Mouse (Mus musculus) heart, embryonic 15.5 days (tissue): Measurements from ENCODE around the gene Pde6h. TPM values are rescaled to one million over a fixed set of nuclear protein-coding genes. Genes with fewer than 3 reads are reported as not detected.
A peak's percentile ranks its signal among the peaks of the same experiment; 100 is the strongest.

ENCODE experiments used
- ATAC-seq: fragments of 200-750 bp; cut with Nextera tagmentation; replicated peaks from 2 replicates; pipeline ENCODE4 v1.8.0; 2017; ENCODE audit warnings: low read depth, moderate TSS enrichment; ENCODE audit not compliant: insufficient number of reproducible peaks, insufficient read depth, low FRiP score
- H3K27ac ChIP-seq: fragments of 300-500 bp; sonication (generic); 2 replicates; pipeline ENCODE4 v1.5.1; 2015; ENCODE audit warnings: mild to moderate bottlenecking, inconsistent platforms
- H3K27me3 ChIP-seq: fragments of 300-500 bp; sonication (generic); 2 replicates; pipeline ENCODE4 v1.6.1; 2015; ENCODE audit warnings: inconsistent platforms
- H3K36me3 ChIP-seq: fragments of 300-500 bp; sonication (generic); 2 replicates; pipeline ENCODE4 v1.6.1; 2015; ENCODE audit warnings: mild to moderate bottlenecking, inconsistent platforms
- H3K4me1 ChIP-seq: fragments of 300-500 bp; sonication (generic); replicated peaks from 2 replicates; pipeline ENCODE4 v1.6.1; 2015; ENCODE audit warnings: inconsistent platforms
- H3K4me2 ChIP-seq: fragments of 300-500 bp; sonication (generic); 2 replicates; pipeline ENCODE4 v1.6.1; 2015; ENCODE audit warnings: inconsistent platforms, mild to moderate bottlenecking, moderate library complexity
- H3K4me3 ChIP-seq: fragments of 300-500 bp; sonication (generic); 2 replicates; pipeline ENCODE4 v1.5.1; 2015; ENCODE audit warnings: mild to moderate bottlenecking, inconsistent platforms
- H3K9ac ChIP-seq: fragments of 300-500 bp; sonication (generic); 2 replicates; pipeline ENCODE4 v1.6.1; 2015; ENCODE audit warnings: mild to moderate bottlenecking, inconsistent platforms
- H3K9me3 ChIP-seq: fragments of 300-500 bp; sonication (generic); replicated peaks from 2 replicates; pipeline ENCODE4 v1.6.1; 2016; ENCODE audit warnings: inconsistent platforms
- WGBS: fragments of 180-500 bp; shearing (Covaris S2); methylation state at CpG from one replicate; pipeline ENCODE4 v1.1.7; 2015; ENCODE audit warnings: mixed read lengths; 5-methylcytosine and 5-hydroxymethylcytosine counted together
- polyA plus RNA-seq: library from polyadenylated mRNA; unstranded; fragments of >200 nt; fragmentation: Nextera tagmentation; extraction: Ambion mirVana; gene quantifications from 2 replicates; pipeline ENCODE4 v1.2.1, GENCODE M21; 2015

The Pde6h gene
- polyA plus RNA-seq, 1 experiment from 2014 or later: 0.26 TPM

- peaks cover 19% of the 10 kb centered on the region for H3K4me1 ChIP-seq
- H3K36me3 ChIP-seq: no peaks in the 10 kb centered on the region
- no peak overlapping the region for H3K9ac ChIP-seq
- no peak for ATAC-seq
- 82% methylated on average over 1 of the region's 2 CpGs for WGBS
- no peaks in the 10 kb centered on the region for H3K27me3 ChIP-seq
- H3K9me3 ChIP-seq: no peaks in the 10 kb centered on the region
- H3K4me3 ChIP-seq: no peak overlapping the region
- H3K4me2 ChIP-seq: no peak overlapping the region
- H3K27ac ChIP-seq: no peak overlapping the region
These were observed 10.8 kb upstream of the Pde6h start for GRCm38 (mm10) chr6:136912751-136913265.

DNA sequence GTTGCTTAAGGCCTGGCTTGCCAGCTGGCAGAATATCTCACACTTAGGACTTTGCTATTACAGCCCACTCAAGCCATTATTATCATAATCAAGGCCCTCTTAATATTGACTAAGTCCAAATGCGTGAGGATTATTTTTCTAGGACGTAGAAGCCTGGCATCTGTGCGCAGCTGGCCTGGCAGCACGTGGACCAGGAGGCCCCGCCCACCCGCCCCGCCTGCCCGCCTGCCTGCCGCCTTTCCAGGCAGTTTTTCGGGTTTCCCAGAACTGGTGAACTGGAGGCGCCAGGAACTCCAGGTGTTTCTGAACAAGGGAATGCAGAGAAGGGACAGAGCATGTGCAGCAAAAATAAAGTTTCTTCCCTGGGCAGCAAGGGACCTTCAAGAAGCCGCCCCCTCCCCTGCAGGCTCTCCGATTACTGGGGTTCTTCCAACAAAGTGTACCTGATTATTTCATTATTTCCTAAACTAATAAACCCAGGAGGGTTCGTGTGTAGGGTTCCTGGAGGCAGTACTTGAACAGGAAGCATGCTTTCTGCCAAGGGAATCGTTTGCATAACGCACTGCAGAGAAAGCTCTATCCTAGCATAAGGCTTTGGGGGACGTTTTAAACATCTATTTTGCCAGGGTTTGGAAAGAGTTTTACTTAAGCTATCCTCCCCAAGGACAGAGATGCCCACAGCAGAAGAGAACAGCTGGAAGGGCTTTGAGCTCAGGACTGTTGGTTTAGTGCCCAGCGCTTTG, 10.1 kb upstream of the Pde6h start:
- Histone ChIP-seq H3K9ac (no peak overlapping the region), H3K27me3 (no peaks in the 10 kb centered on the region), H3K9me3 (no peaks in the 10 kb centered on the region), H3K4me3 (peak overlapping the region; percentile 11; the same call in 1 of the 2 replicates), H3K4me2 (peak overlapping the region; percentile 46), H3K4me1 (peaks cover 19% of the 10 kb centered on the region), H3K36me3 (no peaks in the 10 kb centered on the region), H3K27ac (peak overlapping the region; percentile 6; the same call in 1 of the 2 replicates)
- WGBS: 24% methylated on average over 18 of the region's 18 CpGs
- ATAC-seq: no peak; the same call in 1 of the 2 replicates

DNA sequence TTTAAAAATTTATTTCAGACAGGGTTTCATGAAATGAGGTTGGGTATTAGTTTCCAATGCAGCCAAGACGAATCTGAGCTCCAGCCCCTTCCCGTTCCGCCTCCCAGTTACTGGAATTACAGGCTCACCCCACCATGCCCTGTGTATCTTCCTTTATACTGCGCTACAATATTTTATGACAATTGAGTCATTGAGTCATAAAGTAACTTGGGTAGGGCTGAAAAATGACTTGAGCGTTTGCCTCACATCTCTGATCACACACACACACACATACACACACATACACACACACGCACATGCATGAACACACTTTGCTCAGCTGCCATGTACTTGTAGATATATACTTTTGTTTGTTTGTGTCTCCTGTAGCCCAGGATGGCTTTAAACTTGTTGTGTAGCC, 9.4 kb upstream of the Pde6h start:
- WGBS: 93% methylated on average over 6 of the region's 6 CpGs
- no peaks in the 10 kb centered on the region for H3K27me3 ChIP-seq
- H3K9ac ChIP-seq: no peak overlapping the region
- H3K4me3 ChIP-seq: no peak overlapping the region
- ATAC-seq: no peak
- peaks cover 19% of the 10 kb centered on the region for H3K4me1 ChIP-seq
- H3K36me3 ChIP-seq: no peaks in the 10 kb centered on the region
- no peak overlapping the region for H3K4me2 ChIP-seq
- peak overlapping the region; percentile 6; the same call in 1 of the 2 replicates for H3K27ac ChIP-seq
- H3K9me3 ChIP-seq: no peaks in the 10 kb centered on the region

DNA sequence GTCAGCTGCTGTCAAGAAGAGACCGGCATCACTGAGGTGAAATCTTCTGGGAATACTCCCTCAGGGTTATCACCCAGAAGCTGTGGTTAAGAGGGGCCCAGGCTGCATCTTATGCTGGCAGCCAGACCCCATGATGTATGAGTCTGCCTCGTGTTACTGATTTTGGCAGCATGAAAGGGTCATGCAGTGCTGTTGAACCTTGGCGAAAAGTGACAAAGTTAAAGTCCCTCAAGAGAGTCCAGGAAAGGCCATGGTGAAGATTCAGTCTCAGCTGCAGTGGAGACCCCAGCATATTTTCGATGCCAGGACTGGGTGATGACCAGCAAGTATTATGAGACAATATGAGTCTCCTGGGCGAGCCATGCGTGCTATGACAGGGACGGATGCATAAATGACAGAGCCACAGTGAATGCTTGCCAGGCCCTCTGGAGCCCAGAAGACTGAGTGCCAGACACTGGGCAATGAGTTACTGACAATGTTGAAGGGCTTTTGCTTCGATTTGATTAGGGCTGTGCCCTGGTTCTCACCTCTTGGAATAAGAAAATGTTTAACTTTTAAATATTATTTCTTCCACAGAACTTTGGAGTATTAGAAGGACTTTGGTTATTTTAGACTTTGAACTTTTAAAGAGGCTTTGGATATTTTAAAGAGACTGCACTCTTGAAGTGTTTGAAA, 7.8 kb upstream of the Pde6h start:
- Histone ChIP-seq H3K9me3 (no peaks in the 10 kb centered on the region), H3K36me3 (no peaks in the 10 kb centered on the region), H3K27me3 (no peaks in the 10 kb centered on the region), H3K4me1 (peaks cover 13% of the 10 kb centered on the region), H3K27ac (peak overlapping the region; percentile 34; the same call in 1 of the 2 replicates), H3K9ac (no peak overlapping the region), H3K4me3 (no peak overlapping the region), H3K4me2 (no peak overlapping the region)
- ATAC-seq: no peak
- 66% methylated on average over 8 of the region's 8 CpGs for WGBS

DNA sequence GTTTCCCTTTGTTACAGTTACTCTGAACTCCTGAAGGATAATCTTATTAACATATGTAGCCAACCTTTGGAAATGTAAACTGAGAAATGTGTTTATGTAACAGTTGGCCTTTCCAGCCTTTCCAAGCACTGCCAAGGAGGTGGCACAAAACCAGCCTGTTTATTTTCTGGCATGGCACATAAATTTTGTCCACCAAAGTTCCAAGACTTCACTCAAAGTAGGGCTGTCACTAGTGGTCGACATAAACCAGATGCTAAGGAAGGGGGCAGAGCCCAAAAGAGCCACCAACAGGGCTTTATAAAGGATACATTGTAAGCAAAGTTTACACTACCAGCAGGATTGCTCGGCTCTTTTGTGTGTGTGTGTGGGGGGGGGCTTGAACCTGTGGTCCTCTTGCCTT, 5.7 kb upstream of the Pde6h start:
- Histone ChIP-seq H3K27me3 (no peaks in the 10 kb centered on the region), H3K4me2 (no peak overlapping the region), H3K27ac (0 out of 2 replicates have a peak overlapping the region, but pooled peaks have one; percentile 39), H3K9ac (no peak overlapping the region), H3K4me3 (no peak overlapping the region), H3K4me1 (peaks cover 12% of the 10 kb centered on the region), H3K9me3 (no peaks in the 10 kb centered on the region), H3K36me3 (no peaks in the 10 kb centered on the region)
- ATAC-seq: no peak
- 34% methylated on average over 2 of the region's 2 CpGs for WGBS

DNA sequence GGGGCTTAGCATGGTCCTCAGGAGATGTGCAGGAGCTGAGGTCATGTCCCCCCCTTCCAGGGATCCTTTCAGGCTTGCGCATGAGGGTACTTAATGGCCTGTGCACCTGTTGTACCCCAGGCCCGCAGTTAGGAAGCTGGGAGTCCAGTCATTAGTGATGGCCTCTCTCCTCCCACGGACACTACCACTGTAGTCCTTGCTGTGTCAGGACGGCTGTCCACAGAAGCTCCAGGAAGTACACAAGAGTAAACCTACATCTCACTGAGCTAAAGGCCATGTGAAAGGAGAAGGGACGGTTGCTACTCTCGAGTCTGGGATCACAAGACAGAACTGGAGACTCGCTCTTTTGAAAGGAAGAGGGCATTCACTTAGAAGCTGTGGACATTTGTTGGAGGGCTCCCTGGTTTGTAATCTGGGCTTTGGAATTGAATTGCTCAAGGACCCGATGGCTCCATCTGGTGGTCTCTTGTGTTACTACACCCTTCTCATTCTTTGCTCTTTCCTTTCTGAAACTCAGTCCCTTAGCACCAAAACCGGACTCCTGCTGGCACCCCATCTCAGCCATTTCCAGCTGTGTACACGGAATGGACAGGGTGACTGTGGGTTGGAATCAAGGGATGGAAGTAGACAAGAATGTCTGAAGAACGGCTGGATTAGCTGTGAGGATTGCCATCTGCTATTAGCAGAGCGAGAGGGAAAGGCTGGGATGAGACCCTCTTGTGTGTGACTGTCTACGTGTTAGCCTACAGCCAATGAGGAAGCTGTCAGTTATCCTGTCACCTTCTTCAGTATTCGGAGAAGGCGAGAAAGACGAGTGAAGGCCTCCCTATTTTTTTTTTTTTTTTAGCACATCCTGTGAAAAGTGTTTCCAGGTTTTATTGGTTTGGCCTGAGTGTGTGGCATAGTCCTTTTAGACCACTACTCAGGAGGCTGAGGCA, 3.0 kb upstream of the Pde6h start:
- Histone ChIP-seq H3K36me3 (no peaks in the 10 kb centered on the region), H3K4me1 (peaks cover 5% of the 10 kb centered on the region; the same call in 1 of the 2 replicates), H3K9ac (peak overlapping the region; percentile 31; the same call in 1 of the 2 replicates), H3K27ac (no peak overlapping the region), H3K4me2 (0 out of 2 replicates have a peak overlapping the region, but pooled peaks have one; percentile 19), H3K9me3 (no peaks in the 10 kb centered on the region), H3K27me3 (no peaks in the 10 kb centered on the region), H3K4me3 (no peak overlapping the region)
- 35% methylated on average over 16 of the region's 16 CpGs for WGBS
- no peak for ATAC-seq

GRCm38 (mm10) chr6:136921601-136922000, 2.0 kb upstream of the Pde6h start:
- Histone ChIP-seq H3K36me3 (no peaks in the 10 kb centered on the region), H3K9me3 (no peaks in the 10 kb centered on the region), H3K4me2 (no peak overlapping the region), H3K4me1 (peaks cover 5% of the 10 kb centered on the region; the same call in 1 of the 2 replicates), H3K27ac (no peak overlapping the region), H3K4me3 (no peak overlapping the region), H3K27me3 (no peaks in the 10 kb centered on the region), H3K9ac (no peak overlapping the region)
- no peak for ATAC-seq
- WGBS: 75% methylated on average over 7 of the region's 7 CpGs

- Histone ChIP-seq H3K4me1 (peaks cover 5% of the 10 kb centered on the region; the same call in 1 of the 2 replicates), H3K9me3 (no peaks in the 10 kb centered on the region), H3K9ac (no peak within 1 kb of the TSS), H3K27me3 (no peaks in the 10 kb centered on the region), H3K4me2 (no peak within 1 kb of the TSS), H3K36me3 (no peaks in the 10 kb centered on the region), H3K27ac (no peak within 1 kb of the TSS), H3K4me3 (no peak within 1 kb of the TSS)
- ATAC-seq: no peak
- WGBS: 55% methylated on average over 5 of the region's 5 CpGs
These were observed 1.6 kb upstream of the Pde6h start, which contains the start of gene Erp27 for GRCm38 (mm10) chr6:136922080-136922479. Erp27 (minus strand) TSS chr6:136922180.

GRCm38 (mm10) chr6:136922871-136923270, 761 bp upstream of the Pde6h start:
- no peak overlapping the region for H3K4me2 ChIP-seq

DNA sequence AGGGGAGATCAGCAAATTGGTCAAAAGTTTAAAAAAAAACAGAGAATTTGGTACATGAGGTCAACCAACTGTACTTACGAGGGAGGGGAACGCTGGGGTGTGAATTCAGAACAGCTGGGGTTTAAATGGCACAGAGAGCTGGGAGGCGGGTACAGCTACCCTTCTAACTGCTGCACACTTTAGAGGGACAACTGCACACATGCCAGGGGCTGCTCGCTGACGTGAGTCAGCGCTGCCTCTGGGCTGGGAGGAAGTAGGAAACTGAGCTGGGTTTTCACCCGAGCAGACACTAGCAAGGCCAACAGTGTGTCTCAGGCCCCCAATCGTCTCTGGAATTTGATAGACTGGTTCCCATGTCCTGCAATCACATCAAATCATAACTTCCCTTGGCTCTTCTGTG, 1.4 kb downstream of the Pde6h start:
- Histone ChIP-seq H3K4me2 (no peak overlapping the region), H3K4me3 (no peak overlapping the region), H3K4me1 (peaks cover 5% of the 10 kb centered on the region; the same call in 1 of the 2 replicates), H3K27me3 (no peaks in the 10 kb centered on the region), H3K9ac (no peak overlapping the region), H3K27ac (peak overlapping the region; percentile 39; the same call in 1 of the 2 replicates), H3K9me3 (no peaks in the 10 kb centered on the region), H3K36me3 (no peaks in the 10 kb centered on the region)
- WGBS: 58% methylated on average over 8 of the region's 8 CpGs
- ATAC-seq: no peak

More at GRCm38 (mm10) chr6:136922871-136923270, 761 bp upstream of the Pde6h start:
- Histone ChIP-seq H3K36me3 (no peaks in the 10 kb centered on the region), H3K4me3 (no peak overlapping the region), H3K4me1 (peaks cover 5% of the 10 kb centered on the region; the same call in 1 of the 2 replicates), H3K9me3 (no peaks in the 10 kb centered on the region), H3K9ac (no peak overlapping the region), H3K27me3 (no peaks in the 10 kb centered on the region), H3K27ac (no peak overlapping the region)
- 84% methylated on average over 7 of the region's 7 CpGs for WGBS
- ATAC-seq: no peak
